Mouse (Mus musculus) cerebellum, postnatal 14 days (tissue): ENCODE measurements around the gene Mdc1.
"Not testable (repeated sequence)": the region's sequence is repeated elsewhere in the genome, so short reads cannot be mapped to it uniquely, and the experiment has no call there.

Source experiments
- DNase-seq, 2 experiments: peaks; one replicate each; pipeline ENCODE4 v3.0.0; 2021; ENCODE audit warnings: mixed read lengths in 2 of 2

Mdc1 gene

DNA sequence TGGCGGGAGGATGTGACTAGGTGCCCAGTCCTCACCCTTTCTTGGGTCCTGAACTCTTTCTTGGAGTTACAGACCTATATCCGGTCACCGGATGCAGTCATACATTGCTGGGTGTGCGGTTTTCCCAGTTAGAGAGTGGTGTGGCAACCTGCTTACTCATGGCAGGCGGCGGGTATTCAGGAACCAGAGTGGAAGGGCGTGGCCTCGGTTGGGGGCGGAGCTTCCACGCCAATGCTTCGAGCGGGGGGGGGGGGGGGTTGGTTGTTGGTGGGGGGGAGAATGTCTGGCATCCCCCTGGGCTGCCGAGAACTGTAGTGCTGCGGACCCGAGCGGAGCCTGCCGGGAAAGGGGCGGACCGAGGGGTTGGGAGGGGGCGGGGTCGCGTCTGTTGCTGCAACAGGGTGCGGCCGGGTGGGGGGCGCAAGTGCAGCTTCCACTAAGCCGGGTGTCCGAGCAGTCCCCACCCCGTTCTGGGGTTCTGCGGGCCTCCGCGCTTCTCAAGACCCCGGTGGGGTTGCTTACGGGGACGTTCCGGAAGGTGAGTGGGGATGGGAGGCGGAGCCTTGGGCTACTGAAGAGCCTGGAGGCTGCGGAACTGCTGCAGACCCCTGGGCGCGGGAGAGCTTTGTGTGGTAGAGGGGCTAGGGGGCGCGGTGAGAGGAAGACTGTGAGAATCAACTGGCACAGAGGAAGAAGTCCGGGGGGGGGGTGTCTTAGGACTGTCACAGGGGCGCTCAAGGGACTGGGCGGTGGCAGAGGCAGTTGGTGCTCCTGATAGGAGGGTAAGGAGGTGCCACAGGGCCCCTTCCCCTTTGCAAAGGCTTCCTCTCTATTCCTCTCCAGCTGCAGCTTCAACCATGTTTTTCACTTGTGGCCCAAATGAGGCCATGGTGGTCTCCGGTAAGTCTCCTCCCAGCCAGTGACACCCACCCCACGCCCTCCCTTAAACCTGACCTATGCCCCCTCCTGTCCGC lies 18.1 kb upstream of the Mdc1 start, which contains the start of gene Flot1:
Flot1 (plus strand) TSS at position 267 of the 974 bp plus-strand sequence.
- DNase-seq, result peak; percentile 84 to 85

GRCm38 (mm10) chr17:35824402-35824801 lies 16.9 kb upstream of the Mdc1 start:
- DNase-seq, result peak in 1 of 2 experiments; percentile 41

DNA sequence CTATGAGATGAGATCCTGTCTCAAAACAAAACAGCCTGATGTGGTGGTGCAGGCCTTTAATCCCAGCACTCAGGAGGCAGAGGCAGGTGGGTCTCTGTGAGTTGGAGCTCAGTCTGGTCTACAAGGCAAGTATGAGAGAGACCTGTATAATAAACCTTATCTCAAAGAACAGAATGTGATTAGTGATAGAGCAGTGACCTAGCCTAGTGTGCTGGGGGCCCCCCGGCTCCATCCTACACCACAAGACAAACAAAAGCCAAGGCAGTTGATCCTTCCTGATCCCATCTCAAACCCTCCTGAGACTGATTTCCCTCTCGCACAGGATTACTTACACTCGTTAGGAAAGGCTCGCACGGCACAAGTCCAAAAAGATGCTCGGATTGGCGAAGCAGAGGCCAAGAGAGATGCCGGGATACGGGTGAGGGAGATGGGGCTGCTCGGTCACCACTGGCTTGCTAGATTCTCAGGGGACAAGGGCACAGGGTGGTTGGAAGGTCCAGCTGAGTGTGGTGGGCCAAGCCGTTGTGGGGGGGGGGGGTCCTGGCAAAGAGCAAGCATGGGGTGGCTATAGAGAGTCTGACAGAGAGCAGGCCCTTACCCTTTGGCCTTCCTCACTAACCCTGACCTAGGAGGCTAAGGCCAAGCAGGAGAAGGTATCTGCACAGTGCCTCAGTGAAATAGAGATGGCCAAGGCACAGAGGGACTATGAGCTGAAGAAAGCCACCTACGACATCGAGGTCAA lies 16.0 kb upstream of the Mdc1 start:
- DNase-seq, result no peak

DNA sequence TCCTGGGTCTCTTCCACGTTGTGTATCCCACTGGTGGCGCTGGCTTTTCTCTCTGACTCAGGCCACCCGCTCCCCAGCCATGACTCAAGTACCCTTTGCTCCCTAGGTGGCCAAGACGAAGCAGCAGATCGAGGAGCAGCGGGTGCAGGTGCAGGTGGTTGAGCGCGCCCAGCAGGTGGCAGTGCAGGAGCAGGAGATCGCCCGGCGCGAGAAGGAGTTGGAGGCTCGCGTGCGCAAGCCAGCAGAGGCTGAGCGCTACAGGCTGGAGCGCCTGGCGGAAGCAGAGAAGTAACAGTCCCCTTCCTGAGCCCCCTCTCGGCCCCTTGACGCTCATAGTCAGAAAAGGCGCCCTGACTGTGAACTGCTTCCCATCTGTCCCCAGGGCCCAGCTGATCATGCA lies 11.6 kb upstream of the Mdc1 start:
- DNase-seq, result peak; percentile 77 to 87

DNA sequence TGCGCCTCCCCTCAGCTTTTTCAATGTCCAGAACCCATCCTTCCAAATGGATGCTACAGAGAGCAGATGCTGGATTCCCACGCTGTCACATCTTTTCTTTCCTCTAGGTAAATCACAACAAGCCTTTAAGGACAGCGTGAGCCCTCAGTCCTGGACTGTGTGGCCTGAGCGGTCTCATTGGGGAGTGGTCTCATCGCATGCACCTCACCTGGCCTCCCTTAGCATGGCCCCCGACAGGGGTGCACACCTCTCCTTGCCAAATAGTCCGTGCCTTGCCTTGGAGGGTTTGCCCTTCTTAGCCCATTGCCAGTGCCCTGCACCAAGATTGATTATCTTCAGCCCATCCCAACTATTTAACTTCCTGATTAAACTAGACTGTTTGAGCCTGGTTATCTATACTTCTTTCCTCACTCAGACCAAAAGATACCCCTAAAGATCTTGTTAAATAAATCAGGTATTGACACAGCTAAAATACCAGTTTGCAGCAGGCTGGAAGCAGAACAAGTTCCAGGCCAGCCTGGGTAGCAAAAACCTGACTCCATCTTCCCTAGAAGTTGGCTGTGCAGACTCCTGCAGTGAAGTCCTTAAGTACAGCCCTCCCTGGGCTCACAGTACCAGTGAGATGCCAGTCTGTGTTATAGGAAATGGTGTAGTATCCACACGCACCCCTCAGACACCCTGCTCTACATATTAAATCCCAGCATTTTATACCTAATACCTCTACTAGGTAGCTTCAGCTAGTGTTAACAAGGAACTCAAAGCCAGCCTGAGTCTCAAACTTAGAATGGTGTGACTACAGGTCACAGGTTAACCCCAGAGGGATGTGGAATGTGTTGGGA lies 8.7 kb upstream of the Mdc1 start:
- DNase-seq, result no peak

GRCm38 (mm10) chr17:35833239-35833751 lies 8.0 kb upstream of the Mdc1 start:
- DNase-seq, result peak; percentile 38 to 40

DNA sequence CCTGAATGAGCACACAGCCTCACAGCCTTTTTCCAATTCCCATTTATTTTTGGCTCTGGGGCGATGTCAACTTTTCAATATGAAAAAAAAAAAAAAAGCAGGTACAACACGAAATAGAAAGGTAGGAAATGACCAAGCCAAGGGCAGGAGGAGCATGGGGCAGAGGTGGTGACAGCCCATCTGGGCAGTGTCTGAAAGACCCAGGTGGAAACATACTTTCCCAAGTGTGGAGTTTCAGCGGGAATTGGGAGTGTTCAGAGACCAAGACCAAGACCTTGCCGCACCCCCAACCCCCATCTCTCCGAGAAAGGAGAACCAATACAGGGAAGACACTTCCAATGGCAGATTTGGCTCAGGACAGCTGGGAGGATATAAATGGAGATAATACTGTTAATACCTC lies 7.4 kb upstream of the Mdc1 start:
- no peak for DNase-seq

GRCm38 (mm10) chr17:35834696-35835422 lies 6.5 kb upstream of the Mdc1 start:
- peak in 1 of 2 experiments; percentile 68 for DNase-seq

- peak; percentile 36 to 57 for DNase-seq
Observed at GRCm38 (mm10) chr17:35835424-35836140, 5.7 kb upstream of the Mdc1 start.

- DNase-seq, result peak; percentile 94 to 97
Observed at GRCm38 (mm10) chr17:35836178-35836965, 4.9 kb upstream of the Mdc1 start.

- peak; percentile 86 to 87 for DNase-seq
Observed at GRCm38 (mm10) chr17:35836991-35837422, 4.3 kb upstream of the Mdc1 start.

- peak; percentile 72 to 82 for DNase-seq
Observed at GRCm38 (mm10) chr17:35837487-35837886, 3.8 kb upstream of the Mdc1 start.

GRCm38 (mm10) chr17:35838122-35838544 lies 3.2 kb upstream of the Mdc1 start, which contains the start of gene Tubb5:
Tubb5 (minus strand) TSS chr17:35838306.
- peak; percentile 97 for DNase-seq

- DNase-seq, result peak in 1 of 2 experiments; percentile 43
Observed at GRCm38 (mm10) chr17:35838570-35838969, 2.7 kb upstream of the Mdc1 start.

DNA sequence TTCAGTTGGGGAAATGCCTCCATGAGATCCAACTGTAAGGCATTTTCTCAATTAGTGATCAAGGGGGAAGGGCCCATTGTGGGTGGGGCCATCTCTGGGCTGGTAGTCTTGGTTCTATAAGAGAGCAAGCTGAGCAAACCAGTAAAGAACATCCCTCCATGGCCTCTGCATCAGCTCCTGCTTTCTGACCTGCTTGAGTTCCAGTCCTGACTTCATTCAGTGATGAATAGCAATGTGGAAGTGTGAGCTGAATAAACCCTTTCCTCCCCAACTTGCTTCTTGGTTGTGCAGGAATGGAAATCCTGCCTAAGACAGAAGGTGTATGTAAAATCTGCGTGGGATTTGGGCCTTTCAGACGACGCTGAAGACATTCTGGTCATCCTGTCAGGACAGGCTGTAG lies 2.3 kb upstream of the Mdc1 start:
- DNase-seq, result not testable (repeated sequence)

GRCm38 (mm10) chr17:35840561-35840960 lies 754 bp upstream of the Mdc1 start:
- no peak for DNase-seq

DNA sequence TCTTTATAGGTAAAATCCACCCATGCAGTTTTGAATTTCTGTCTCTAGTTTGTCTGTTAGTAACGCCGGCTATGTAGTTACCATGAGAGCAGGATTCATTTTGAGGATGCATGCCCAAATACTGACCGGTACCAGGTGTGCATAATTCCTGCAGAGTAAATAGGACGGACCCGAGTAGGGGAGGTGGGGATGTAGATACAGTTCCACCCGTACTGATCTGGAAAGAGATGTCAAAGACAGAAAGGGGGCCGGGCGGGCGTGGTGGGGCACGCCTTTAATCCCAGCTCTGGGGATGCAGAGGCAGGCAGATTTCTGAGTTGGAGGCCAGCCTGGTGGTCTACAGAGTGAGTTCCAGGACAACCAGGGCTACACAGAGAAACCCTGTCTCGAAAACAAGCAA lies 691 bp downstream of the Mdc1 start:
- DNase-seq, result no peak

DNA sequence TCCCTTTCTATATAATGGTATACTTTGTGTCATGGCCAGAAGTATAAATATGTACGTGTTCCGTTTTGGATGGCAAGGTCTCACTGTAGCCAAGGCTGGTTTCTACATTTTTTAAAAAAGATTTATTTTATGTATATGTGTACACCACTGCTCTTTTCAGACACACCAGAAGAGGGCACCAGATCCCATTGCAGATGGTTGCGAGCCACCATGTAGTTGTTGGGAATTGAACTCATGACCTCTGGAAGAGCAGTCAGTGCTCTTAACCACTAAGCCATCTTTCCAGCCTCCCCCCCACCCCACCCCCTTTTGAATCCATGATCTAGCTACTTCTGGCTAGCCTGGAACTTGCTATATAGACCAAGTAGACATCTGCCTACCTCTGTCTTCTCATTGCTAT lies 2.2 kb downstream of the Mdc1 start:
- no peak for DNase-seq

DNA sequence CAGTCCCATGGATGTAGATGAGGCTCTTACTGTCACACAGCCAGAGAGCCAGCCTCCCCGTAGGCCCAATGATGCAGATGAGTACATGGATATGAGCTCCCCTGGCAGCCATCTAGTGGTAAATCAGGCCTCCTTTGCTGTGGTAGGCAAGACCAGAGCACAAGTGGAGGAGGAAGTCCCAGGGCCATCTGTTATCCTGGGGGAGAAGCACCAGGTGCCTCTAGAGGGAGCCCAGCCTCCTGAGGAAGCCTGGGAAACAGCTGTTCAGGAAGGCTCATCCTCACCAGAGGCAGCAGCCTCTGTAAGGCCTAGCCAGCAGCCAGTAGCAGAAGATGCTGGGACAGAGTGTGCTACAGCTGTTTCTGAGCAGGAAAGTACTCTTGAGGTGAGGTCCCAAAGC lies 6.8 kb downstream of the Mdc1 start:
- no peak for DNase-seq

DNA sequence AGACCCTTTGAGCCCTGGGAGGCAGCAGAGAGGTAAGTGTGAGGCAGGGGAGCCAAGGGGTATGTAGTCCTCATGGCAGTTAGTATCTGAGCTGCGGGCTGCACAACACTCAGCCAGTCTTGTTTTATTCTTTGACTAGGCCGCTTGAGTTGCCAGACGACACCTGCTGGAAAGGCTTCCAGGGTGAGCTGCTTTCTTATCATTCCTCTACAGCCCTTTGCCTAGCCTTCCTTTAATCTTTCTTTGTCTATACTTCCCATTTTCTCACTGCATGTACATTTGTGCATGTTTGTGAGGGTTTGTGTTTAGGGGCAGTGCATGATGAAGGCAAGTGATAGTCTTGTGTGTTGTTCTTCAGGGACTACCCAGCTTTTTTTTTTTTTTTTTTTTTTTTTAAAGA lies 9.7 kb downstream of the Mdc1 start:
- DNase-seq, result no peak
